Mouse (Mus musculus) adrenal gland (tissue): Measurements from ENCODE around the gene Ehf.

Experiments used
- intact Hi-C: fragments of 180-260 bp; cut with DNase I; formaldehyde crosslinking; loops from one replicate; pipeline ENCODE4 v1.15.1; 2025

Gene Ehf

DNA sequence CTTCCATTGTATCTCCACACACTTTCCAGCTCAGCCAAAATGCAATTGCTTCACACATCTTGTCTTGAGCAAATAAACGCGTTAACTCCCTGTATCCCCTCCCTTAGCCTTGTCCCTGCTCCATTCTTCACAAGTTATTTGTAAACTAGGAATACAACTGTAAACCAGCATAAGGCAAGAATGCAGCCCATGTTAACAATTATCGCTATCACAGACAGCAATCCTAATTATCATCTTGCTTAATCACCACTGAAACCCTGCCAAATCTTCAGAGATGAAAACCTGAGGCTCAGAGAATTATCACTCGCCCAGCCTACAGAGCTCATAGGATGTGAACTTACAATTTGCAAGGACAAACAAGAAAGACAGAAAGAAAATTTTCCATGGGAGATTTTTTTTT is 84.8 kb downstream of the Ehf start:
- intact Hi-C loops = no loop called here

DNA sequence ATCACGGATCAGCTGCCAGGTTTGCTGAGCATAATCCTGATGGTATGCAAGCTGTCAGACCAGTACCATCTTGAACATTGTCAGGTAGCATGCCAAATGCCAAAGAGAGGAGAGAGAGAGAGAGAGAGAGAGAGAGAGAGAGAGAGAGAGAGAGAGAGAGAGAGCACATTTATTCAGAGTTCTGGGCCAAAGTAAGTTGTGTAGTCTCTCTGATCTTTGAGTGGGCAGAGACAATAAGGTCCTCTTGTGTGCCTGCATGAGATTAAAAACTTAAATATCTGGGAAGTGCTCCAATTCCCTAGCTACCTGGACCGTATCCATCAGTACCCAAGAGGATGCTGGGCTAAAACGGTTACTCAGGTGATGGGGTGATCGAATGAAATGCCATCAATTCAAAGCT is 87.3 kb downstream of the Ehf start:
- intact Hi-C loops = no loop called here

- intact Hi-C loops = no loop called here
Observed at GRCm38 (mm10) chr2:103214861-103215260, 88.2 kb downstream of the Ehf start.

GRCm38 (mm10) chr2:103213547-103213946 is 89.5 kb downstream of the Ehf start:
- intact Hi-C loops = no loop called here
